Mouse (Mus musculus) cerebellum, adult 9-11 months (tissue): ENCODE data around the gene Arid5b.
A peak's percentile ranks its signal among the peaks of the same experiment; 100 is the strongest.
"Not testable (repeated sequence)": the region's sequence is repeated elsewhere in the genome, so short reads cannot be mapped to it uniquely, and the experiment has no call there.

Experiments
- DNase-seq: peaks from one replicate; pipeline ENCODE4 v3.0.0; 2022

Gene Arid5b

GRCm38 (mm10) chr10:68104881-68105781 lies 173.4 kb downstream of the Arid5b start:
- DNase-seq: no peak

- no peak for DNase-seq
These were observed 174.1 kb downstream of the Arid5b start for GRCm38 (mm10) chr10:68104481-68104880.

GRCm38 (mm10) chr10:68103988-68104387 lies 174.6 kb downstream of the Arid5b start:
- DNase-seq: no peak

- no peak for DNase-seq
These were observed 175.3 kb downstream of the Arid5b start for GRCm38 (mm10) chr10:68103078-68103855.

- no peak for DNase-seq
These were observed 176.0 kb downstream of the Arid5b start for GRCm38 (mm10) chr10:68102566-68102965.

- DNase-seq: no peak
These were observed 177.3 kb downstream of the Arid5b start for GRCm38 (mm10) chr10:68101251-68101650.

GRCm38 (mm10) chr10:68100506-68100905 lies 178.0 kb downstream of the Arid5b start:
- no peak for DNase-seq

- not testable (repeated sequence) for DNase-seq
These were observed 178.7 kb downstream of the Arid5b start for GRCm38 (mm10) chr10:68099801-68100200.

- no peak for DNase-seq
These were observed 180.5 kb downstream of the Arid5b start for GRCm38 (mm10) chr10:68097821-68098675.

- DNase-seq: no peak
These were observed 182.1 kb downstream of the Arid5b start for GRCm38 (mm10) chr10:68096395-68096794.

GRCm38 (mm10) chr10:68095136-68095535 lies 183.4 kb downstream of the Arid5b start:
- DNase-seq: no peak

- DNase-seq: no peak
These were observed 185.0 kb downstream of the Arid5b start for GRCm38 (mm10) chr10:68093496-68093895.

- no peak for DNase-seq
These were observed 186.7 kb downstream of the Arid5b start for GRCm38 (mm10) chr10:68091840-68092239.

GRCm38 (mm10) chr10:68091011-68091410 lies 187.5 kb downstream of the Arid5b start:
- no peak for DNase-seq

- no peak for DNase-seq
These were observed 188.0 kb downstream of the Arid5b start for GRCm38 (mm10) chr10:68090544-68090943.

- peak; percentile 66 for DNase-seq
These were observed 188.4 kb downstream of the Arid5b start for GRCm38 (mm10) chr10:68090197-68090535.

GRCm38 (mm10) chr10:68089435-68090196 lies 188.9 kb downstream of the Arid5b start:
- DNase-seq: no peak

- DNase-seq: no peak
These were observed 190.8 kb downstream of the Arid5b start for GRCm38 (mm10) chr10:68087722-68088121.

GRCm38 (mm10) chr10:68086973-68087372 lies 191.6 kb downstream of the Arid5b start:
- no peak for DNase-seq

GRCm38 (mm10) chr10:68085574-68085973 lies 193.0 kb downstream of the Arid5b start:
- DNase-seq: no peak

- no peak for DNase-seq
These were observed 196.8 kb downstream of the Arid5b start for GRCm38 (mm10) chr10:68081712-68082111.
